Mouse (Mus musculus) embryonic facial prominence, embryonic 13.5 days (tissue): ENCODE measurements around the gene Txndc16. TPM values are rescaled to one million over a fixed set of nuclear protein-coding genes. Genes with fewer than 3 reads are reported as not detected.

ENCODE experiments used
- ATAC-seq: fragments of 200-750 bp; cut with Nextera tagmentation; 2 replicates; pipeline ENCODE4 v1.8.0; 2017; ENCODE audit warnings: low read depth; ENCODE audit not compliant: insufficient number of reproducible peaks, insufficient read depth, low FRiP score, low TSS enrichment
- H3K27ac ChIP-seq: fragments of 300-500 bp; sonication (generic); 2 replicates; pipeline ENCODE4 v1.5.1; 2015; ENCODE audit warnings: moderate library complexity, mild to moderate bottlenecking, inconsistent platforms
- H3K27me3 ChIP-seq: fragments of 300-500 bp; sonication (generic); 2 replicates; pipeline ENCODE4 v1.6.1; 2015; ENCODE audit warnings: mild to moderate bottlenecking, inconsistent platforms
- H3K36me3 ChIP-seq: fragments of 300-500 bp; sonication (generic); 2 replicates; pipeline ENCODE4 v1.6.1; 2015; ENCODE audit warnings: mild to moderate bottlenecking, inconsistent platforms
- H3K4me1 ChIP-seq: fragments of 300-500 bp; sonication (generic); 2 replicates; pipeline ENCODE4 v1.6.1; 2015; ENCODE audit warnings: inconsistent platforms
- H3K4me2 ChIP-seq: fragments of 300-500 bp; sonication (generic); 2 replicates; pipeline ENCODE4 v1.6.1; 2015; ENCODE audit warnings: moderate library complexity, mild to moderate bottlenecking, inconsistent platforms
- H3K4me3 ChIP-seq: fragments of 300-500 bp; sonication (generic); 2 replicates; pipeline ENCODE4 v1.5.1; 2015; ENCODE audit warnings: mild to moderate bottlenecking, inconsistent platforms
- H3K9ac ChIP-seq: fragments of 300-500 bp; sonication (generic); 2 replicates; pipeline ENCODE4 v1.6.1; 2015; ENCODE audit warnings: mild to moderate bottlenecking, inconsistent platforms
- H3K9me3 ChIP-seq: fragments of 300-500 bp; sonication (generic); 2 replicates; pipeline ENCODE4 v1.6.1; 2016; ENCODE audit warnings: inconsistent platforms
- WGBS: fragments of 180-500 bp; shearing (Covaris S2); methylation state at CpG from one replicate; pipeline ENCODE4 v1.1.7; 2015; ENCODE audit warnings: mixed read lengths; 5-methylcytosine and 5-hydroxymethylcytosine counted together
- polyA plus RNA-seq: library from polyadenylated mRNA; unstranded; fragments of >200 nt; fragmentation: Nextera tagmentation; extraction: Ambion mirVana; gene quantifications from 2 replicates; pipeline ENCODE4 v1.2.1, GENCODE M21; 2015

Txndc16 gene
- polyA plus RNA-seq, 1 experiment from 2014 or later, result 16.5 TPM

- H3K4me3 ChIP-seq, result no peak overlapping the region
- H3K4me2 ChIP-seq, result no peak overlapping the region
- H3K9me3 ChIP-seq, result no peaks in the 10 kb centered on the region
- no peak overlapping the region for H3K27ac ChIP-seq
- H3K36me3 ChIP-seq, result peaks cover 1% of the 10 kb centered on the region; the same call in 1 of the 2 replicates
- H3K4me1 ChIP-seq, result 0 out of 2 replicates have a peak, but pooled peaks cover 3% of the 10 kb centered on the region
- 72% methylated on average over 17 of the region's 17 CpGs for WGBS
- ATAC-seq, result no peak
- no peaks in the 10 kb centered on the region for H3K27me3 ChIP-seq
- H3K9ac ChIP-seq, result no peak overlapping the region
These were observed 79.6 kb downstream of the Txndc16 start for GRCm38 (mm10) chr14:45140344-45141080.

GRCm38 (mm10) chr14:45135961-45136360 lies 84.2 kb downstream of the Txndc16 start:
- no peak overlapping the region for H3K4me2 ChIP-seq
- no peak for ATAC-seq
- no peak overlapping the region for H3K9ac ChIP-seq
- WGBS, result 81% methylated on average over 2 of the region's 2 CpGs
- no peaks in the 10 kb centered on the region for H3K9me3 ChIP-seq
- no peaks in the 10 kb centered on the region for H3K27me3 ChIP-seq
- H3K36me3 ChIP-seq, result peaks cover 5% of the 10 kb centered on the region; the same call in 1 of the 2 replicates
- H3K27ac ChIP-seq, result no peak overlapping the region
- H3K4me1 ChIP-seq, result 0 out of 2 replicates have a peak, but pooled peaks cover 3% of the 10 kb centered on the region
- H3K4me3 ChIP-seq, result no peak overlapping the region

GRCm38 (mm10) chr14:45135560-45135959 lies 84.6 kb downstream of the Txndc16 start:
- Histone ChIP-seq H3K4me2 (no peak overlapping the region), H3K27me3 (no peaks in the 10 kb centered on the region), H3K4me3 (no peak overlapping the region), H3K9ac (no peak overlapping the region), H3K4me1 (0 out of 2 replicates have a peak, but pooled peaks cover 2% of the 10 kb centered on the region), H3K9me3 (no peaks in the 10 kb centered on the region), H3K36me3 (peaks cover 5% of the 10 kb centered on the region; the same call in 1 of the 2 replicates), H3K27ac (no peak overlapping the region)
- 44% methylated on average over 9 of the region's 9 CpGs for WGBS
- ATAC-seq, result no peak

GRCm38 (mm10) chr14:45118359-45118758 lies 101.8 kb downstream of the Txndc16 start:
- Histone ChIP-seq H3K9me3 (no peaks in the 10 kb centered on the region), H3K27me3 (no peaks in the 10 kb centered on the region), H3K4me1 (no peaks in the 10 kb centered on the region), H3K9ac (no peak overlapping the region), H3K4me2 (no peak overlapping the region), H3K36me3 (no peaks in the 10 kb centered on the region), H3K27ac (no peak overlapping the region), H3K4me3 (no peak overlapping the region)
- 39% methylated on average over 4 of the region's 4 CpGs for WGBS
- ATAC-seq, result no peak

- no peaks in the 10 kb centered on the region for H3K36me3 ChIP-seq
- no peak for ATAC-seq
- H3K27me3 ChIP-seq, result no peaks in the 10 kb centered on the region
- no peak overlapping the region for H3K9ac ChIP-seq
- WGBS, result 90% methylated on average over 8 of the region's 8 CpGs
- no peaks in the 10 kb centered on the region for H3K4me1 ChIP-seq
- H3K4me3 ChIP-seq, result no peak overlapping the region
- H3K4me2 ChIP-seq, result no peak overlapping the region
- H3K9me3 ChIP-seq, result no peaks in the 10 kb centered on the region
- H3K27ac ChIP-seq, result no peak overlapping the region
These were observed 117.9 kb downstream of the Txndc16 start for GRCm38 (mm10) chr14:45102201-45102600.

- H3K27me3 ChIP-seq, result no peaks in the 10 kb centered on the region
- no peak overlapping the region for H3K27ac ChIP-seq
- no peaks in the 10 kb centered on the region for H3K4me1 ChIP-seq
- no peaks in the 10 kb centered on the region for H3K36me3 ChIP-seq
- no peaks in the 10 kb centered on the region for H3K9me3 ChIP-seq
- WGBS, result 83% methylated on average over 3 of the region's 3 CpGs
- no peak overlapping the region for H3K4me2 ChIP-seq
- H3K4me3 ChIP-seq, result no peak overlapping the region
- H3K9ac ChIP-seq, result no peak overlapping the region
- no peak for ATAC-seq
These were observed 127.8 kb downstream of the Txndc16 start for GRCm38 (mm10) chr14:45092327-45092726.

GRCm38 (mm10) chr14:45090011-45090410 lies 130.1 kb downstream of the Txndc16 start:
- H3K27me3 ChIP-seq, result no peaks in the 10 kb centered on the region
- H3K9me3 ChIP-seq, result no peaks in the 10 kb centered on the region
- H3K9ac ChIP-seq, result no peak overlapping the region
- no peaks in the 10 kb centered on the region for H3K36me3 ChIP-seq
- H3K4me1 ChIP-seq, result no peaks in the 10 kb centered on the region
- no peak overlapping the region for H3K4me3 ChIP-seq
- H3K4me2 ChIP-seq, result no peak overlapping the region
- ATAC-seq, result no peak
- no peak overlapping the region for H3K27ac ChIP-seq
- WGBS, result 75% methylated on average over 4 of the region's 4 CpGs

GRCm38 (mm10) chr14:45085651-45086425 lies 134.3 kb downstream of the Txndc16 start:
- H3K27ac ChIP-seq, result no peak overlapping the region
- H3K4me3 ChIP-seq, result no peak overlapping the region
- no peaks in the 10 kb centered on the region for H3K36me3 ChIP-seq
- ATAC-seq, result no peak
- H3K4me2 ChIP-seq, result no peak overlapping the region
- no peaks in the 10 kb centered on the region for H3K27me3 ChIP-seq
- WGBS, result 82% methylated on average over 5 of the region's 5 CpGs
- no peaks in the 10 kb centered on the region for H3K9me3 ChIP-seq
- no peak overlapping the region for H3K9ac ChIP-seq
- peaks cover 6% of the 10 kb centered on the region; the same call in 1 of the 2 replicates for H3K4me1 ChIP-seq

- no peaks in the 10 kb centered on the region for H3K27me3 ChIP-seq
- no peak for ATAC-seq
- H3K4me2 ChIP-seq, result no peak overlapping the region
- 86% methylated on average over 5 of the region's 5 CpGs for whole genome bisulfite sequencing
- H3K27ac ChIP-seq, result no peak overlapping the region
- H3K4me3 ChIP-seq, result no peak overlapping the region
- no peaks in the 10 kb centered on the region for H3K9me3 ChIP-seq
- no peaks in the 10 kb centered on the region for H3K36me3 ChIP-seq
- H3K9ac ChIP-seq, result no peak overlapping the region
- H3K4me1 ChIP-seq, result peaks cover 6% of the 10 kb centered on the region; the same call in 1 of the 2 replicates
These were observed 135.4 kb downstream of the Txndc16 start for GRCm38 (mm10) chr14:45084656-45085280.

GRCm38 (mm10) chr14:45083540-45083939 lies 136.6 kb downstream of the Txndc16 start:
- ATAC-seq, result no peak
- no peaks in the 10 kb centered on the region for H3K36me3 ChIP-seq
- H3K4me3 ChIP-seq, result no peak overlapping the region
- H3K27me3 ChIP-seq, result no peaks in the 10 kb centered on the region
- H3K9ac ChIP-seq, result no peak overlapping the region
- no peak overlapping the region for H3K4me2 ChIP-seq
- H3K27ac ChIP-seq, result no peak overlapping the region
- H3K4me1 ChIP-seq, result peaks cover 6% of the 10 kb centered on the region; the same call in 1 of the 2 replicates
- 30% methylated on average over 4 of the region's 4 CpGs for WGBS
- no peaks in the 10 kb centered on the region for H3K9me3 ChIP-seq
